Mouse (Mus musculus): ENCODE results near the gene Zc2hc1b.
"Not testable (repeated sequence)": the region's sequence is repeated elsewhere in the genome, so short reads cannot be mapped to it uniquely, and the experiment has no call there.

The Zc2hc1b gene

GRCm38 (mm10) chr10:13177973-13178624 lies at the start of gene Zc2hc1b:
Gene Zc2hc1b (minus strand): TSS chr10:13178023.
- DNase-seq (ENCODE audit: low read depth, low spot score): no peak

- peak; percentile 2 for DNase-seq (ENCODE audit: low read depth, low spot score)
These were observed 47.7 kb upstream of the Zc2hc1b start for GRCm38 (mm10) chr10:13225377-13226063.

DNA sequence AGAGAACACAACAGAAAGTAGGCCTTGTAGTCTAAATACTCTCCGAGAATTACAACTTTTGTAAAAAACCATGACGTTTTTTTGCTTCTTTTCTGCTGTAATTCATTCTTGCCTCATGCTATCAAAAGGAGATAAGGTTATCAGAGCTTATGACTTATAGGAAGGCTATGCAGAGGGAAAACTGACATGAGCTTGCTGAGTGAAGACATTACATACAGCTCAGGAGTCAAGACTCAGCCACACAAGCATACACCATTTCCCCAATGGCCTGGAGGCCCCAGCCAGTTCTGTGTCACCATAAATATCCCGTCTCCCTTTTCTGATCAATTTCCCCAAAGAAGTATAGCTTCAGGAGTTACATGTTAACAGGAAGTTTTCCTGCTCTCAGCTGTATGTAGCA lies 44.3 kb upstream of the Zc2hc1b start:
- DNase-seq (ENCODE audit: low read depth, low spot score): no peak

- DNase-seq (ENCODE audit: low read depth, low spot score): no peak
These were observed 42.2 kb upstream of the Zc2hc1b start for GRCm38 (mm10) chr10:13220061-13220460.

GRCm38 (mm10) chr10:13213956-13214355 lies 36.1 kb upstream of the Zc2hc1b start:
- no peak for DNase-seq (ENCODE audit: low read depth, low spot score)

DNA sequence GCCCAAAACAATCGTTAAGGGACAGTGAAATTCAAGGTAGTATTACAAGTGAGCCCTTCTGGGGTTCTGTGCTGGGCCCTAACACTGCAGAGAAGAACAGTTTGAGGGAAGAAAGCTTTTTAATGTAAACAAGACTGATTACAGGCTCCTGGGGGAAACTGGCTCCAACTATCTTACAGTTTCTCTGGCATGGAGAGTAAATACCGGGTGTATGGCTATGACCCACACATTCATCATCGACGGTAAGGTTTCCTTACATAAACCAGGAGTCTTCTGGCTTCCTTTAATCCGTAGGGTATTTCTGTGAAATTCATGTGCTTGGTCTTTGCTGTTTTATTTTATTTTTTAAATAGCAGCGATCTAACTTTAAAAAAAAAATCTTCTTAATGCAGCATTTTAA lies 35.0 kb upstream of the Zc2hc1b start:
- DNase-seq (ENCODE audit: low read depth, low spot score): no peak

DNA sequence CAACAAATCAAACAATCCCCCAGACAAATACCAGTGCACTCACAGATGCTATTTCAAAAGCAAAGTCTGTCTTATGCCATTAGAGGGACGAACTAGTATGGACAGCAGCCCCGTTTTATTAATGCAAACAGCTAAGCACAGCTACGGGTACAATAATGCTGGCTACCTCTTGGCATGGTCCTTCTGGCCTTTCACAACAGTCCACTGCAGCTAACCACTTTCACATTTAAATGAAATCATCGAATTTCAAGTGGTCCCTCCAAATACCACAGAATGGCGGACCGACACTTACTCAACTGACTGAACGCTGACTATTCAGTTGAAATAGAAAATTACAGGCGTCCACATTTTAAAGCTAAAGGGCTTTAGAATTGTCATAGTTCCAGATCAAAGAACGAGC lies 34.5 kb upstream of the Zc2hc1b start:
- no peak for DNase-seq (ENCODE audit: low read depth, low spot score)

DNA sequence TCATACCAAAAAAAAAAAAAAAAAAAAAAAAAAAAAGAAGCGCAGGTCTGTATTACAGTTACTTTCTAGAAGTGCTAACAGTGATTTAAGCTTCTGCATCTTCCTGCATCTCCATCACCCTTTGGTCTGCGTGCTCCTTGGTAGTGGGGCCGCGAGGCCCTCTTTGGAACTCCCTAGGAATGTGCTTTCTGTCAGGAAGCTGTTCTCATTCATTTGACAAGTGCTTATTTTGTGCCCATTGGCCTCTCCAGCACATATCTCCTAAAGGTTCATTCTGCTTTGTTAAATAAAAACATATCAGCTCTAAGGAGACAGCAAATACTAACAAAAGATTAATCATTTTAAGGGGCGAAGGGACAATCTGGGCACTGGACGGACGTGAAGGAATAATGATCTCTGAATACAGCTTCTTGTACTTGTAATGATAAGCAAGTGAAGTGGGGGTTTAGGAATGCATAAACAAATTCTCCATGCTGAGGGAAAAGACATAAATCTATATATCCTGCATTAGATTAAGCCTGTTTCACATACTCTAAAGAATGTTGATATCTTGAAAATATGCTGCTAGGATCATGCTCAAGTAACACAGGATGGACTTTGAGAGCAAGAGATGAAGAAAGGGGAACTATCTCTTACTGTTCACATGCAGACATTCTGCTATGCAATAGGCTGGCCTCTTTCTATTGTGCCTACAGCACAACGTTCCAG lies 32.3 kb upstream of the Zc2hc1b start:
- DNase-seq (ENCODE audit: low read depth, low spot score): no peak

DNA sequence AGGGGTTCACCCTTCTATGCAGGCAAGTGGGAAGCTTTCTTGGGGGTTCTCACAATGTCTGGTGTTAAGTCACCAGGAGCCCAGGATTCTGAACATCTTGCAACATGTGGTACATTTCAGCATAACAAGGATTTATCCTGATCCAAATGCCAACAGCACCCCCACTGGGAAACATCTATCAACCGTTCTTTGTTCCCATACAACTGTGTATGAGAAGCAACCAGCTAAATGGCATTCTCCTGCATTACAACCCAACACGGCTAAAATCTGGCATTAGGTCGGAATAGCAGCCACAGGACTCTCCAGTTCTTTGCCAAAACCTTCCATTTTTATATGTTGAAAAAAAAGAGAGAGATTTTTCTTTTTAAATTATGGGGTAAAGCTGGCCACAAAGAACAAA lies 31.7 kb upstream of the Zc2hc1b start:
- no peak for DNase-seq (ENCODE audit: low read depth, low spot score)

DNA sequence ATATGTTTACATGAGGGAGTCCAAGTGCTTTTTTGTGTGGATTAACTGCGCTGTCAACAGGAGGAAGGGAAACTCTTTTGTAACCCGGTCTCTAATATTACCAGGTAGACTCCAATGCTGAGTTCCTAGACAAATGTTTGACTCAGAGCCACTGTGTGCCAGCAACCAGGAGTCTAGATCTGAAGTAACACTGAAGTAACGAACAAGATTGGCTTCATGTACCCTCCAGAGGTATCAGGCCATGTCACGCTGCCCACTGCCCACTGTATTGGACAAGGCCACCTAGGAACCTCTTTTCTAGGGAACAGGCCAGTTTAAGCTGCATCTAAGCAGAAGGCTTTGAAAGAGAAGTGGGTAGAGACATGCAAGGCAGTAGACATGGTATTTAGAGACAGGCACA lies 31.2 kb upstream of the Zc2hc1b start:
- DNase-seq (ENCODE audit: low read depth, low spot score): no peak

DNA sequence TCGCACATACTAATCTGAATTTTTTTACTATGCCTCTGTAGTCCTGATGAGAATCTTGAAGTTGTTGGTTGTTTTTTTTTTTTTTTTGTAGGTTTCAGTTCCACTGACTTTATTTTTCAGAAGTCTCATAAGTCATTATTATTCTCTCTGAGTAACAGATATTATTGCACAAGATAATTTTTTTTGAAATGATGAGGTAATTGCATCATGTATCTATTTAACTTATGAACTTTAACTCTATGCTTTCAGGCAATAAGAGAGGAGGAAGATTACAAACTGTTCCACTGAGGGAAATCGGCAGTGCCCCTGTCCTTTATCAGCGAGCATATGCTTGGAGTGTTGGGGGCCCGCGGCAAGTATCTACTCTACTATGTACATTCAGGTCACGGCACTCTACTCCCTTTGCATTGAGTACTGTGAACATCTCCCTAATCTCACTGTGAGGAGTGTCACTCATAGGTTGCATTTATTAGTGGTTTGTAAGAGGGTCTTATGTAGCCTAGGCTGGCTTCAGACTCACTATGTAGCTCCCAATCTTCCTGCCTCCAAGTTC lies 24.0 kb upstream of the Zc2hc1b start:
- no peak for DNase-seq (ENCODE audit: low read depth, low spot score)

- no peak for DNase-seq (ENCODE audit: low read depth, low spot score)
These were observed 23.0 kb upstream of the Zc2hc1b start for GRCm38 (mm10) chr10:13200862-13201261.

DNA sequence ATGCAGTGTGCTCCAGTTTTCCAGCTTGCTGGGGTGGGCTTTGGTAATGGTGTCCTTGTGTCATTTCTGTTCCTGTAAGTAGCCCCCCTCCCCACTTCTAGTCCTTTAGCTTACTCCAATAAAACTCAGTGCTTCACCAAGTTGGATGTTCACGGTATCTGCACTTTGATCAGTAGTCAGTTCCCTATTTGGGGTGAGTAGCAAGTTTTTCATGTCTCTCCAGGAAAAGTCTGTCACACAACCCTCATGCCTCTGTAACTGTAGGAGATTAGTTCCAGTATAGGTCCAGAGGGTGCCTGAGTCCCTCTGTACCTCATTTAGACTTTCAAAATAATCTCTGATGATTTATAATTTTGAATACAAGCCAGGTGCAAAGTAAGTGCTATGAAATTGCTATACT lies 21.4 kb upstream of the Zc2hc1b start:
- DNase-seq (ENCODE audit: low read depth, low spot score): no peak

GRCm38 (mm10) chr10:13196872-13197507 lies 19.2 kb upstream of the Zc2hc1b start:
- no peak for DNase-seq (ENCODE audit: low read depth, low spot score)

DNA sequence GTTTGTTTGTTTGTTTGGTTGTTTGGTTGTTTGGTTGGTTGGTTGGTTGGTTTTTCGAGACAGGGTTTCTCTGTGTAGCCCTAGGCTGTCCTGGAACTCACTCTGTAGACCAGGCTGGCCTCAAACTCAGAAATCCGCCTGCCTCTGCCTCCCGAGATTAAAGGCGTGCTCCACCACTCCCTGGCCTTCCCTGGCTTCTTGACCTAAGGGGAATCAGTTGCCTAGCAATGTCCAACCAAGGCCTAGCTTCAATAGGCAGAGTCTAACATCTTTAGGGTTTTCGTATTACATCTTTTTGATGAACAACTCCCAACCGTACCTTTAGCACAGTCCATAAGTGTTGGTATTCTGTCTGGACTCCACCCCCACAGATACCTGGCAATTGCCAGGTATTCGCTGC lies 15.7 kb upstream of the Zc2hc1b start:
- not testable (repeated sequence) for DNase-seq (ENCODE audit: low read depth, low spot score)

DNA sequence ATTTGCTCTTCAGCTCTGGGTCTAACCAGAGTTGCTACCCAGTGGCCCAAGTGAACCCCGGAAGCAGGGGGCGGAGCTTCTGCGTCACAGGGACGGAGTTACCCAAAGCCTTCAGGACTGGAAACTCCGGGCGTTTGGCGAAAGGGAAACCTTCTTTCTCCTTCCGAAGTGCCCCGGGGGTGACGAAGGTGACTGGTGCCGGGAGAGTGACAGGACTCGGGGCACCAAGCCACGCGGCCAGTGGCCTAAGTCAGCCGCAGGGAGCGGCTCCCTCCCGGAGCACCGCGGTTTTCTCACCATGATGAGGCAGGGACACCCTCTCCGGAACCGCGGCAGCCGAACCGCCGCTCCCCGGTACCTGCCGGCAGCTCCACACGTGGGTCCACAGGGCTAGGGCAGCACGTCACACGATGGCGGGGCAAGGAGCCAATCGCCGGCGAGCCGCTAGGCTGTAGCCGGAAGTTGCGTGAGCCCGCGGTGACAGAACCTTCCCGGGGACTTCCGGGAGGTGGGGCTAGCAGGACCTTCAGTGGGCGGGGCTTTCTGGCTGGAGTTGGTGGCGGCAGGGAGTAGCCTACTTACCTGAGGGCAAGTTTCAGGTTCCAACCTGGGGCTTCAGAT lies 15.0 kb upstream of the Zc2hc1b start, which contains the start of gene Ltv1:
Gene Ltv1, minus strand, starts transcription at position 438 of the 621 bp plus-strand sequence.
- DNase-seq (ENCODE audit: low read depth, low spot score): peak; percentile 90

DNA sequence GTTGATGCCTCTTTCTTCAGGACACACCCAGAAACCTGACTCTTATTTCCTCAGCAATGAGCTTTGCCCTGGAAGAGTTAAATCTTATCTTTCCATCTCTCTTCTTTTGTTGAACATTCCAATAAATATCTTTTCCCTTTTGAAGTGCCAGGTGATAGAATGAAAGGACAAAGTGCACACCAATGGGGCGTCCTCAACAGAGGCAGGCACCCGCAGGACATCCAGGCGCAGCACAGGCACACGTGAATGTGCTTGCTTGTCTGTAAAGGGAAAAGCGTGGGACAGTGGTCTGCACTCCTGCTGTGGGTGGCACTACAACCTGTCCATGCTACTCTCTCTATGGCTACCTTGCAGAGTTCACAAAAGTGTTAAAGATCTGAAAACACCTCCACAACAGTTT lies 12.1 kb upstream of the Zc2hc1b start:
- no peak for DNase-seq (ENCODE audit: low read depth, low spot score)

- DNase-seq (ENCODE audit: low read depth, low spot score): no peak
These were observed 8.9 kb upstream of the Zc2hc1b start for GRCm38 (mm10) chr10:13186754-13187153.

DNA sequence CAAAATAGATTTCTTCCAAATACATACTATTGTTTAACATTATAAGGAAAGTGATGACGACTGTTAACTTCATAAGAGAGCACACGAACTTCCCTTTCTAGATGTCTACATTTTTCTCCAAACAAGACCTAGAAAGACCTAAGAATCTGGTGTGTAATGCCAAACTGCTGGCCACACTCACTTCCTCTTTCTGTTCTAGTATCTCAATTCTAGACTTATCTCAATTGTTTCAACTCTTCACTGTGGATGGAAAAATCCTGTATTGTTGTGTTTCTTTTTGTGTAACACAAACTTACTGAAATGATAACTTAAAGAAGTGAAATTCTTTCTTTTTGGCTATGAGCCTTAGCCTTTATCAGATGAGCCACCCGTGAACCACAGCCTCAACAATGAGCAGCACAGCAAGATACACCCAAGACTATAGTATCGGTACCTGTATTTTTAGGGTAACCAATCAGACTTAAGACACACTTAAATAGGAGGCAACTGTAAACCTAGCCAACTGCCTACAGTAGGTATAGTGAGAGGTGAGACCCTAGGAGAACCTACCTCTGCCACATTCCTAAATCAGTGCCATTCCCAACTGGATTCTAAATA lies 6.4 kb upstream of the Zc2hc1b start:
- no peak for DNase-seq (ENCODE audit: low read depth, low spot score)

GRCm38 (mm10) chr10:13180211-13180610 lies 2.4 kb upstream of the Zc2hc1b start:
- no peak for DNase-seq (ENCODE audit: low read depth, low spot score)

- no peak for DNase-seq (ENCODE audit: low read depth, low spot score)
These were observed 2.0 kb downstream of the Zc2hc1b start for GRCm38 (mm10) chr10:13175866-13176265.

Measured in telencephalon, adult 2 months (tissue).